Comparison of ENCODE assay signal across 15 mouse cellular contexts in the genomic region with DNA sequence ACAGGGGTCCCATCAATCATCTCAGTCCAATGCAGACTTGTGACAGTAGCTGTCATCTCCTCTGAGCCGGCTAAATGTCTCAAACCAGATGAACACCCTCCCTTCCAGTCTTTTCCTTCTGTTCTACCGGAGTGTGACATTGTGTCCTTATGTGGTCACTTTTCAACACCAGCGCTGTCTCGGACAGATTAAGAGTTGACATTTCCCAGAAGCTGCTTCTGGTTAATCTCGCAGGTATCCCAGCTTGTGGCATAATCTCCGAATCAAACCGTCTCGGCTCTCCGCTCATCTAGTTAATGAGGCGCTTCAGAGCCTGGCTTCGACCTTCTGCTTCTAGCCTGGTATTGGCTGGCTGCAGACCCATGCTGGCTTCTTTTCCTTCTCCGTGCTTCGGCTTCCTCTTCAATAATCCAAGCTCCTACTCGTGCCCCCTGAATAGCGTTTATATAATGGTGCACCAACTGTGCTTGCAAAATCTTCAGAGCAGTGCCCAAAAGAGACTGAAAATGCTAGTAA. TPM values are rescaled to one million over a fixed set of nuclear protein-coding genes. Genes with fewer than 3 reads are reported as not detected.
"Had no signal": no experiment of that assay in that cellular context is flagged by ENCODE, and none has a peak within 500 bp of the region (broad histone marks: within the 10 kb centered on the region; RNA-seq: fewer than 3 reads in every experiment).

No protein-coding gene starts in this region.

- H3K9ac ChIP-seq: limb, embryonic 15.5 days; liver, embryonic 12.5 days; lung, embryonic 14.5 days; midbrain, embryonic 12.5 days; neural tube, embryonic 15.5 days had no signal

- H3K4me1 ChIP-seq: limb, embryonic 15.5 days; neural tube, embryonic 15.5 days had no signal

- H3K4me2 ChIP-seq: limb, embryonic 15.5 days; liver, embryonic 12.5 days; lung, embryonic 14.5 days; midbrain, embryonic 12.5 days; neural tube, embryonic 15.5 days had no signal

- ATAC-seq: liver, embryonic 12.5 days had no signal

- H3K4me3 ChIP-seq: limb, embryonic 15.5 days; liver, embryonic 12.5 days; midbrain, embryonic 12.5 days; myocyte; neural tube, embryonic 15.5 days had no signal

- H3K27ac ChIP-seq: kidney, postnatal 0 days; limb, embryonic 15.5 days; liver, embryonic 12.5 days; macrophage; midbrain, embryonic 12.5 days; neural tube, embryonic 15.5 days had no signal

- H3K27me3 ChIP-seq: limb, embryonic 15.5 days; midbrain, embryonic 12.5 days; neural tube, embryonic 15.5 days had no signal

- H3K36me3 ChIP-seq: limb, embryonic 15.5 days; liver, embryonic 12.5 days; midbrain, embryonic 12.5 days had no signal

- DNase-seq: kidney, postnatal 36 days; layer of hippocampus, adult 9-11 months; layer of hippocampus, postnatal 36 days; lung, embryonic 14.5 days; lung, postnatal 10 days; right cerebral cortex, postnatal 14 days; thymus, postnatal 36 days had no signal

- H3K9me3 ChIP-seq: limb, embryonic 15.5 days; liver, embryonic 12.5 days; midbrain, embryonic 12.5 days; neural tube, embryonic 15.5 days had no signal

RNA-seq across cellular contexts. Expression of a gene that starts 5.4 kb away (rescaled TPM):
- total RNA-seq: megakaryocyte-erythroid progenitor cell, adult 5-6 weeks had no signal
